Mouse (Mus musculus) liver, embryonic 11.5 days (tissue): Measurements from ENCODE around the gene Smurf2. TPM values are rescaled to one million over a fixed set of nuclear protein-coding genes. Genes with fewer than 3 reads are reported as not detected.

Source experiments
- microRNA-seq: library from miRNA; unstranded; fragments of <30 nt; microRNA quantifications from one replicate; pipeline ENCODE4, GENCODE M21; 2017; ENCODE audit warnings: borderline number of aligned reads
- polyA plus RNA-seq: library from polyadenylated mRNA; unstranded; fragments of >200 nt; fragmentation: Nextera tagmentation; extraction: Ambion mirVana; gene quantifications from 2 replicates; pipeline ENCODE4 v1.2.1, GENCODE M21; 2014

The Smurf2 gene
- polyA plus RNA-seq, 1 experiment from 2014 or later = 9.6 TPM

Small RNA genes within 50 kb of the gene (microRNA-seq; reads per million reads assigned to microRNA genes)
- gene Gm25994 = not detected
- not detected for gene Gm27322
- 12.7 reads per million, percentile 25 among the genes with 10 or more reads in this experiment for gene Mir3064

Other genes starting within 250 kb of the Smurf2 start
- gene Pecam1, start 170.1 kb downstream of the Smurf2 start, polyA plus RNA-seq = 17.8 and 18.0 TPM in 2 replicates
- gene Milr1, start 169.5 kb downstream of the Smurf2 start, polyA plus RNA-seq = 2.3 and 2.4 TPM in 2 replicates
- 9.3 and 10.9 TPM in 2 replicates for gene Polg2, start 141.2 kb downstream of the Smurf2 start, polyA plus RNA-seq
- gene Ddx5, start 131.5 kb downstream of the Smurf2 start, polyA plus RNA-seq = 288 and 310 TPM in 2 replicates
- 18.6 and 21.1 TPM in 2 replicates for gene Cep95, start 131.5 kb downstream of the Smurf2 start, polyA plus RNA-seq
- gene Kpna2, start 78.8 kb upstream of the Smurf2 start, polyA plus RNA-seq = 448 and 517 TPM in 2 replicates
- gene 1810010H24Rik, start 105.0 kb upstream of the Smurf2 start, polyA plus RNA-seq = 1.9 and 2.1 TPM in 2 replicates
- 22.6 and 27.9 TPM in 2 replicates for gene Bptf, start 211.4 kb upstream of the Smurf2 start, polyA plus RNA-seq